Mouse (Mus musculus) retina, postnatal 7 days (tissue): ENCODE data around the gene Opa3.
"Not testable (repeated sequence)": the region's sequence is repeated elsewhere in the genome, so short reads cannot be mapped to it uniquely, and the experiment has no call there.

ENCODE experiments used
- DNase-seq: peaks from one replicate; pipeline ENCODE4 v3.0.0-alpha.2; 2012; ENCODE audit warnings: low read depth, low spot score

Opa3 gene

GRCm38 (mm10) chr7:19281680-19282304, 53.7 kb downstream of the Opa3 start:
- not testable (repeated sequence) for DNase-seq

- DNase-seq, result peak; percentile 84
Measured at GRCm38 (mm10) chr7:19282385-19282784, 54.3 kb downstream of the Opa3 start, which contains the start of gene Rtn2. Gene Rtn2 (plus strand): TSS chr7:19282624.

- DNase-seq, result no peak
Measured at GRCm38 (mm10) chr7:19282791-19283405, 54.8 kb downstream of the Opa3 start.

GRCm38 (mm10) chr7:19283406-19283804, 55.3 kb downstream of the Opa3 start:
- no peak for DNase-seq

GRCm38 (mm10) chr7:19284763-19285162, 56.6 kb downstream of the Opa3 start:
- DNase-seq, result no peak

- DNase-seq, result no peak
Measured at GRCm38 (mm10) chr7:19290969-19291596, 62.9 kb downstream of the Opa3 start.

- peak; percentile 92 for DNase-seq
Measured at GRCm38 (mm10) chr7:19295503-19296185, 67.5 kb downstream of the Opa3 start.

GRCm38 (mm10) chr7:19297034-19297433, 68.9 kb downstream of the Opa3 start:
- DNase-seq, result no peak

- DNase-seq, result no peak
Measured at GRCm38 (mm10) chr7:19297794-19298193, 69.7 kb downstream of the Opa3 start.

GRCm38 (mm10) chr7:19299194-19299593, 71.1 kb downstream of the Opa3 start:
- DNase-seq, result no peak

GRCm38 (mm10) chr7:19300501-19301421, 72.6 kb downstream of the Opa3 start:
- peak; percentile 79 for DNase-seq

GRCm38 (mm10) chr7:19301461-19302263, 73.5 kb downstream of the Opa3 start:
- DNase-seq, result no peak

GRCm38 (mm10) chr7:19302264-19303045, 74.3 kb downstream of the Opa3 start:
- DNase-seq, result no peak

- DNase-seq, result no peak
Measured at GRCm38 (mm10) chr7:19303046-19303305, 74.8 kb downstream of the Opa3 start.

GRCm38 (mm10) chr7:19303770-19304169, 75.6 kb downstream of the Opa3 start:
- DNase-seq, result peak; percentile 71

GRCm38 (mm10) chr7:19304501-19305412, 76.6 kb downstream of the Opa3 start:
- no peak for DNase-seq

- DNase-seq, result no peak
Measured at GRCm38 (mm10) chr7:19305413-19305735, 77.2 kb downstream of the Opa3 start.
